Mouse (Mus musculus): ENCODE results near the gene Nup88.

DNA sequence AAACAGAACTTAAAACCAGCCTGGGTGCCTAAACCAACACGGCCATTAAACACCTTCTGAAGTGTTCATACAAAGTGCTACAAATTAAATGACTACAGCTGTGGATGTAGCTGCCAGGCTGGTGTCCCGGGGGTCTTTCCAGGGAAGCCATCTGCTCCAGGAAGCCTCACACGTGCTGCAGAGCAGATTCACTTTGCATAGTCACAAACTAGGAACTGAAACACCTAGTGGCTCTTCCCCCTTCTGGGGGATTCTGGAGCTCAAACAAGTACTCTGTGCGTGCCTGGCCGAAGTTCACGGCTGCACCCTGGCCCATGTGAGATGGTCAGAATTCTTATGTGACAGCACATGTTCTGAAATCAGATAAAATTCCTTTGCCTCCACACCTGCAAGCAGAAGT lies 10.5 kb upstream of the Nup88 start:
- TF ChIP-seq CTCF (IDR thresholded peaks at IDR 0.05; ENCODE audit: low read depth): no peak
- no peak for TF ChIP-seq EP300 (IDR thresholded peaks at IDR 0.05; ENCODE audit: low read depth)

Data from liver, embryonic 14.5 days (tissue).